Mouse (Mus musculus) limb, embryonic 13.5 days (tissue): Measurements from ENCODE around the gene Fkbp14. TPM values are rescaled to one million over a fixed set of nuclear protein-coding genes. Genes with fewer than 3 reads are reported as not detected.

Source experiments
- ATAC-seq: fragments of 200-750 bp; cut with Nextera tagmentation; 2 replicates; pipeline ENCODE4 v1.8.0; 2017; ENCODE audit warnings: low read depth, moderate number of reproducible peaks, moderate TSS enrichment; ENCODE audit not compliant: low FRiP score
- H3K27ac ChIP-seq: fragments of 300-500 bp; sonication (generic); 2 replicates; pipeline ENCODE4 v1.5.1; 2015; ENCODE audit warnings: inconsistent platforms, mild to moderate bottlenecking, moderate library complexity
- H3K27me3 ChIP-seq: fragments of 300-500 bp; sonication (generic); 2 replicates; pipeline ENCODE4 v1.6.1; 2015; ENCODE audit warnings: mild to moderate bottlenecking, inconsistent platforms
- H3K36me3 ChIP-seq: fragments of 300-500 bp; sonication (generic); 2 replicates; pipeline ENCODE4 v1.6.1; 2015; ENCODE audit warnings: inconsistent platforms, mild to moderate bottlenecking, moderate library complexity
- H3K4me1 ChIP-seq: fragments of 300-500 bp; sonication (generic); 2 replicates; pipeline ENCODE4 v1.6.1; 2015; ENCODE audit warnings: inconsistent platforms
- H3K4me2 ChIP-seq: fragments of 300-500 bp; sonication (generic); replicated peaks from 2 replicates; pipeline ENCODE4 v1.6.1; 2015; ENCODE audit warnings: inconsistent platforms, mild to moderate bottlenecking, moderate library complexity
- H3K4me3 ChIP-seq: fragments of 300-500 bp; sonication (generic); 2 replicates; pipeline ENCODE4 v1.5.1; 2015; ENCODE audit warnings: moderate library complexity, mild to moderate bottlenecking, inconsistent platforms
- H3K9ac ChIP-seq: fragments of 300-500 bp; sonication (generic); 2 replicates; pipeline ENCODE4 v1.6.1; 2015; ENCODE audit warnings: mild to moderate bottlenecking, inconsistent platforms
- H3K9me3 ChIP-seq: fragments of 300-500 bp; sonication (generic); 2 replicates; pipeline ENCODE4 v1.6.1; 2016; ENCODE audit warnings: inconsistent platforms
- WGBS: fragments of 180-500 bp; shearing (Covaris S2); methylation state at CpG from one replicate; pipeline ENCODE4 v1.1.7; 2015; 5-methylcytosine and 5-hydroxymethylcytosine counted together
- polyA plus RNA-seq: library from polyadenylated mRNA; unstranded; fragments of >200 nt; fragmentation: Nextera tagmentation; extraction: Ambion mirVana; gene quantifications from 2 replicates; pipeline ENCODE4 v1.2.1, GENCODE M21; 2015

Gene Fkbp14
- polyA plus RNA-seq, 1 experiment from 2014 or later = 51.3 TPM

DNA sequence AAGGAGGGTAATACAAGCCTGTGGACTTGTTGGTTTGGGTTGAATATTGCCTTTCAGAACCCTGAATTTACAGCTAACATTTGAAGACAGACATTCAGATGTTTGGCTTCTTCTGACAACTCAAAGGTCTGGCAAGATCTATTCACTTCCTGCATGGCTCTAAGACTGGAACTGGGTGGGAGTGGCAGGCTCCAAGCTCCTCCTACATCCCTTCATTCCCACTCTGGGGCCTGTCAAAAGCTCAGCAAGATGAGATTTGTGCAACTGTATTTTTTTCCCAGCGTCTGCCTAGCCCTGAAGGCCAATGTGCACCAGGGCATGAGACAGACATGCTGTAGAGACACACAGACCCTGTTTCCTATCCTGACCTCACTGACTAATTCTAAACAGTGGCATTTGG is 41.3 kb downstream of the Fkbp14 start:
- H3K9ac ChIP-seq = no peak overlapping the region
- H3K9me3 ChIP-seq = no peaks in the 10 kb centered on the region
- ATAC-seq = no peak
- H3K4me1 ChIP-seq = peaks cover 11% of the 10 kb centered on the region
- no peaks in the 10 kb centered on the region for H3K36me3 ChIP-seq
- H3K27ac ChIP-seq = no peak overlapping the region
- H3K27me3 ChIP-seq = no peaks in the 10 kb centered on the region
- 85% methylated on average over 1 of the region's 1 CpGs for WGBS
- no peak overlapping the region for H3K4me3 ChIP-seq
- no peak overlapping the region for H3K4me2 ChIP-seq

DNA sequence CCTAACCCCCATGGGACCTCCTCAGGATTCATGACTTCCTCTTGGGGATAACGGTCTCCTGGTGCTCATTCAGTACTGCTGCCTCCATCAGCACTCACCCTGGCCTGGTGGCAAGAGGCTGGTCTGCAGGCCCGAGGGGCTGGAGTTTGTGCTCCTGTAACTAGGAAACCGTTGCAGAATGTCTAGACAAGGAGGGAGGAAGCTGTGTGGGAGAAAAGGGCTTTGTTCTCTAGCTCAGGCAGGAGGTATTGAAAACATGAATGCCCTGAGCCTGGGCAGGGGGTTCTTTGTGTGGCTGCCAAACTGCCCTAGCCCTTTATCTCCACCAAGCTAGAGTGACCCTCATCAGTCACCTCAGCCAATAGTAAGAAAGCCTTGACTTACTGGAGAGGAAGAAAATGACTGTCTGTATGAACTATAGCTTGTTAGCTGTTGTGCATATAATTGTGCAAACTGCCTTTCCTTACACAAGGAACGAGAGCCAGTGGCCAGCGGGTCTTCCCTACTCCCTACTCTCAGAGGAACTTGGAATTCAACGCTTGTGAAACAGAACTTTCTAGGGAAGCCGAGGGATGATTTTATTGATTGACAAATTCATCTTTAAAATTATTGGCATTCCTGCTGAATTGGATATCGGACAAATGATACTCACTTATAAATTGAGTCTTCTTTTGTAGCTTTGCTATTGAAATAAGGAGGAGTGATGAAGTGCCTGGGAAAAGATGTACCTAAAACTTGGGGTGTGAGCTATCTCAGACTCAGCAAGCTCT is 42.6 kb downstream of the Fkbp14 start:
- no peak overlapping the region for H3K4me2 ChIP-seq
- H3K4me1 ChIP-seq = peaks cover 14% of the 10 kb centered on the region
- H3K4me3 ChIP-seq = no peak overlapping the region
- no peak overlapping the region for H3K9ac ChIP-seq
- peak; percentile 40; the same call in 1 of the 2 replicates for ATAC-seq
- H3K27me3 ChIP-seq = no peaks in the 10 kb centered on the region
- no peaks in the 10 kb centered on the region for H3K9me3 ChIP-seq
- H3K27ac ChIP-seq = no peak overlapping the region; the same call in 1 of the 2 replicates
- WGBS = 57% methylated on average over 8 of the region's 8 CpGs
- no peaks in the 10 kb centered on the region for H3K36me3 ChIP-seq

DNA sequence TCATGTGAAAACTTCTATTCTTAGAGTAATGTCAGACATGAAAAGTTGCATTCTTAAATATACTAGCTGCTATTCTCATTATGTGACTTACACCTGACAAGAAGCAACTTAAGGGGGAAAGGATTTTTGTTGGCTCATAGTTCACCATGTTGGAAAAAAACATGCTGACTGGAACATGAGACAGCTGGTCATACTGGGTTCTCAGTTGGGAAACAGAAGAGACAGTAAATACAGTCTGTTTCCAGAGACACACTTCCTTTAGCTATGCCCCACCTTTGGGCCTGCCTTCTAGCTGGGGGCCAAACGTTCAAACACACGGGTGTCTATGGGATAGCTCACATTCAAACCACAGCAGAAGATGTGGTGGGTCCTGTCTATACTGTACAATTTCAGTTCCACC is 43.5 kb downstream of the Fkbp14 start:
- no peaks in the 10 kb centered on the region for H3K36me3 ChIP-seq
- H3K27ac ChIP-seq = no peak overlapping the region
- no peak overlapping the region for H3K4me3 ChIP-seq
- H3K27me3 ChIP-seq = no peaks in the 10 kb centered on the region
- no peak overlapping the region for H3K9ac ChIP-seq
- H3K9me3 ChIP-seq = no peaks in the 10 kb centered on the region
- 82% methylated on average over 2 of the region's 2 CpGs for WGBS
- no peak overlapping the region for H3K4me2 ChIP-seq
- no peak for ATAC-seq
- peaks cover 19% of the 10 kb centered on the region for H3K4me1 ChIP-seq

DNA sequence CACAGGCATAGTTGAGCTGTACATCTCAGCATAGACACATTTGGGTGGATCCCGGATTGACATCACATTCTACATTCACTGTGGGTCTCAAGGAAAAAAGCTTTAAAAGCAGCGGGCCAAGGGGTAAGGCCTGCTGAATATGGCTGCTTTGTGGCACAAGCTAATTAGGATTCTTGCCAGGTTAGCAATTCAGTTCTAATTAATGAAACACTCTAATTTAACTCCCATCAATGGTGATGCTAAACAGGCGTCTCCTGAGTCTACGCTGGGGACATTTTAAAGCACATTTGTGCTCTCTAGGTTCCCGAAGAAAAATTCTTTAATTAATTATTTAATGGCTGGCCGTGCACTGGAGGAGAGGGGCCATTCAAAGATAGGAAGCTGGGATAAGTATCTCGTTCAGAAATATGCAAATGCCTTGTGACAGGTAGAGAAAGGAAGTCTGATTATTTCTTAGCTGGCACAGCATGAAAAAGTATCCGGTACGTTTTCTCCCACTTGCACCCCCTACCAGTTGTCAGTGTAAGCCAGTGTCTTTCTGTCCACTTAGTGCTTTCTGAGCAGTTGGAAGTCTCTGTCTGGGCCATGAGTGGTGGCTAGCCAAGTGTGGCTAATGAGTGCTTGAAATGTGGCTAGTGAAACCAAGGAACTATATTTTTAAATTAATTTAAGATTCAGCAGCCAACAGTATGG is 44.2 kb downstream of the Fkbp14 start:
- H3K9ac ChIP-seq = no peak overlapping the region
- no peak overlapping the region for H3K4me2 ChIP-seq
- no peak overlapping the region for H3K4me3 ChIP-seq
- WGBS = 61% methylated on average over 9 of the region's 9 CpGs
- no peak for ATAC-seq
- H3K36me3 ChIP-seq = no peaks in the 10 kb centered on the region
- H3K9me3 ChIP-seq = no peaks in the 10 kb centered on the region
- H3K27ac ChIP-seq = no peak overlapping the region
- no peaks in the 10 kb centered on the region for H3K27me3 ChIP-seq
- H3K4me1 ChIP-seq = peaks cover 24% of the 10 kb centered on the region

DNA sequence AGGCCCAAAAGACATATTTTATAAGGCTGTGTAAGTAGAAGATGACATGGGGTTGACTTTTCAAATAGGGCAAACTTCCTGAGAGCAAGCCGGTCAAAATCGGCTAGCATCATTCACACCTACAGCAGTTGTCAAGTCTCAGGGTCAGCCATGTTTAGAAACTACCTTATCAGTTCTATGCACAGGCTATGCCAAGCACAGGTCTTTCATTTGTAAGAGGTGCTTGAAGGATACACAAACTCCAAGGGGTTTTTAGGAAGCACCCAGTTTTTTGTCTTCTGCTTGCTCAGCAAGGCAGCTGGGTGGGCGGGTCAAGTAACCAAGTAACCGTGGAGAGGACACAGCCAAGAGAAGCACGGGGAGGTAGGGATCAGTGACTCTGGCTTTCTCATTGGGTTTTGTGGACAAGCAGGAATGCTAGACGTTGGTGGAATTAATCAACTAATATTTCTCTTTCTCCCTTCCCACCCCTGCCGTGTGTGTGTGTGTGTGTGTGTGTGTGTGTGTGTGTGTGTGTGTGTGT is 46.2 kb downstream of the Fkbp14 start:
- Histone ChIP-seq H3K27me3 (no peaks in the 10 kb centered on the region), H3K4me2 (no peak overlapping the region), H3K9me3 (no peaks in the 10 kb centered on the region), H3K27ac (no peak overlapping the region), H3K9ac (no peak overlapping the region), H3K36me3 (no peaks in the 10 kb centered on the region), H3K4me1 (peaks cover 28% of the 10 kb centered on the region), H3K4me3 (no peak overlapping the region)
- 77% methylated on average over 7 of the region's 7 CpGs for WGBS
- no peak for ATAC-seq

DNA sequence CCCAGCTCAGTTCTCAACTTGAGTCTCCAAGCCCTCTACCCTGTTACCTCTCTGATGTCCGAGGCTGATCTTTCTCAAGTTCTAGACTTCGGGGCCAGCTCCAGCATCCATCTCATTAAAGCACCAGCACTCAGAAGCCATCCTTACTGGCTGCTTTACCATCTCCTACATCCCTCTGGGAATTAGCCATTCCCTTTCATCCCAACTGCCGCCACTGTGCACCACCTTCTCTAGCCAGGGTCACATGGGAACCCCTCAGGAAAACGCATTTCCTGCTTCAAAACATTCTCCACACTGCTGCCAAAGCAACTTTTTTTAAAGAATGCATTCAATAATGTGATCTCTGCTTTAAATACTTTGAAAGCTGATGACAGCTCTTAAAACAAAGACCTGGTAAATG is 47.8 kb downstream of the Fkbp14 start:
- 48% methylated on average over 4 of the region's 4 CpGs for WGBS
- Histone ChIP-seq H3K36me3 (no peaks in the 10 kb centered on the region), H3K27ac (no peak overlapping the region), H3K4me1 (peaks cover 25% of the 10 kb centered on the region), H3K4me2 (no peak overlapping the region), H3K4me3 (no peak overlapping the region), H3K9me3 (no peaks in the 10 kb centered on the region), H3K27me3 (no peaks in the 10 kb centered on the region), H3K9ac (no peak overlapping the region)
- ATAC-seq = no peak

DNA sequence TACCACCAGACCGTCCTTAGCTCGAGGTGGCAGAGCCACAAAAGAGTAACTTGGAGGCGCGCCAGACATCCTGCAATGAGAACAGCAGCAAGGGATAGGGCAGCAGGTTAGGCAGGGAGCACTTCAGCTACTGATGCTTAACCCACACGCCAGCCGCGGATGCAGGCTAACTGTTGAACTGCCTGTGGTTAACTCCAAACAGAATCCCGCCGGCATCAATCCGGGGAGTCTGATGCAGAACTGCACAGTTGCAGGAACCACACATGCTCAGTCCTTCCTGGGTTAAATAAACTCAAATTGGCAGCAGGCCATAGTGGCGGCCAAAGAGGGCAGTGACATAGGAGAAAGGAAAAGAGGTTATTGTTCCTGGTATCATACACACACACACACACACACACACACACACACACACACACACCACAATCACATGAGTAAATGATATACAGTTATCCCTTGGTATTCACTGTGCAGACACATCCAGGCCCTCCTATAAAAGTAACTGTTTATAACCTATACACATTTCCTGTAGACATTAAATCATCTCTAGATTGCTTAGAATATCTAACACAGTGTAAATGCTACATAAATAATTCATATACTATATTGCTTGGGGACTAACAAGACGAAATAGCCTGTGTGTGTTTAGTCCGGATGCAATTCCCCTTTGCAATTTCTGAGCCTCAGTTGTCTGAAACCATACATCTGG is 48.6 kb downstream of the Fkbp14 start:
- no peaks in the 10 kb centered on the region; the same call in 1 of the 2 replicates for H3K36me3 ChIP-seq
- ATAC-seq = no peak

DNA sequence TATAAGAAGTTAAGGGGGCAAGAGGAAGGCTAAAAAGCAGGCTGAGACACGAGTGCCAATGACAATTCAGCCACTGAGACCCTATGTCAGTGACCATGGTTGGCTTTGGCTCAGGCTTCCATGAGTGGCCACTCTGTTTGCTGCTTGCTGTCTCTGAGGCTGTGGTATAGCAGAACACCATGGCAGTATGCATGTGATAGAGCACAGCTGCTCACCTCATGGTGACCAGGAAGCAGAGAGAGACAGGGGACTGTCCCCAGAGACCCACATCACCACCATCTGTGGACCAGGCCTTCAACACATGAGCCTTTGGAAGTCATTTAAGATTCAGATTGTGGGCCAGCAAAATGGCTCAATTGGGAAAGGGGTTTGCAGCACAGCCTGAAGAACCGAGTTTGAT is 53.5 kb downstream of the Fkbp14 start:
- Histone ChIP-seq H3K36me3 (no peaks in the 10 kb centered on the region; the same call in 1 of the 2 replicates), H3K4me3 (no peak overlapping the region), H3K4me2 (no peak overlapping the region), H3K27ac (no peak overlapping the region), H3K27me3 (no peaks in the 10 kb centered on the region), H3K9me3 (no peaks in the 10 kb centered on the region; the same call in 1 of the 2 replicates), H3K9ac (no peak overlapping the region), H3K4me1 (peaks cover 15% of the 10 kb centered on the region)
- ATAC-seq = no peak
- 73% methylated on average over 2 of the region's 2 CpGs for WGBS

More for the DNA sequence above, 48.6 kb downstream of the Fkbp14 start:
- Histone ChIP-seq H3K27me3 (no peaks in the 10 kb centered on the region), H3K4me1 (peaks cover 17% of the 10 kb centered on the region), H3K27ac (no peak overlapping the region), H3K9ac (no peak overlapping the region), H3K4me3 (no peak overlapping the region), H3K4me2 (no peak overlapping the region), H3K9me3 (no peaks in the 10 kb centered on the region; the same call in 1 of the 2 replicates)
- 59% methylated on average over 13 of the region's 13 CpGs for WGBS

DNA sequence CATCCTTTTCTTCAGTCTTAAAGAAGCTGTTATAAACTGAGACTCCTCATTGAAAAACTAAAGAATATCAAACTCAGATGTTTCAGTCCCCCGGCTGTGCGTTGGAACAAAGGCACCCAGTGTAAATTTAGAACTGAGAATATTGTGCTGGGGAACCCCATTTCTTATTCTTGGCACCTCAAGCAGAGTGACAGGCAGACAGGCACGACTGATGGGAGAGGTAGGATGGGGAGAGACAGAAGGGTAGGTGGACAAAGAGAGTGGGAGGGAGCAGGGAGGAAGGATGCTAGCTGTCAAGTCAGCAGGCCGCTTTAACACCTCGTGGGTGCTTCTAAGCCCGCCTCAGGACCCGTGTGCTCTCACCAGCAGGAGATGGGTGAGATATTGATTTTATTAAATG is 54.3 kb downstream of the Fkbp14 start:
- Histone ChIP-seq H3K36me3 (no peaks in the 10 kb centered on the region; the same call in 1 of the 2 replicates), H3K27me3 (no peaks in the 10 kb centered on the region), H3K4me2 (no peak overlapping the region), H3K4me3 (no peak overlapping the region), H3K4me1 (peaks cover 9% of the 10 kb centered on the region), H3K27ac (no peak overlapping the region), H3K9me3 (no peaks in the 10 kb centered on the region; the same call in 1 of the 2 replicates), H3K9ac (no peak overlapping the region)
- ATAC-seq = no peak
- 77% methylated on average over 7 of the region's 7 CpGs for WGBS

DNA sequence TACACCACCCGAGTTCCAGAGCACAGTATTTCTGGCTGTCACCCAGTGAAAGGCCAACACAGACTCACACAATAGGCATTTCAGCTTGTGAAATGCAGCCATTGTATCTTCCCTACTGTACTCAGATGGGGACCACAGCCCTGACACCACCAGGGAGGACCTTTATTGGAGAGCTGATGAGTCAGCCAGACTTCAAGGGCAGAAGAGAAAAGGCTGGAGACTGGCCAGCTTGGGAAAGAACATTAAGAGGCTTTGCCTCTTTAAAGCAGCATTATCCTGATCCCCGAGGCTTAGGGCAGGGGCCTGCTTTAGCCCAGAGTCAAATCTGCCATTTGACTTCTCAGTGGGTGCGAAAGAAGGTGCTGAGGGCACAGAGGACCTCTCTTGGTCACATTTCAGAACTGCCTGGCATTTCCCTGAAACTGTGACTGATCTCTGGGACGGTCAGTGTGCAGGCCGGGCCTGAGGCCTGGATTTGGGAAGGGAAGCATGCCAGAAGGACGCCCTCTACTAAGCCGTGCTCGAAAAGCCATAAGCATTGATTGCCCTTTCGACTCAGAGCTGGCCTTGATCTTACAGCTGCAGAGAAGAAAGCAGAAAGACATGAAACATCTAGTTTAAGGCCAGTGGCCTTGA is 56.7 kb downstream of the Fkbp14 start:
- H3K4me3 ChIP-seq = no peak overlapping the region
- no peak overlapping the region for H3K4me2 ChIP-seq
- H3K4me1 ChIP-seq = 0 out of 2 replicates have a peak, but pooled peaks cover 11% of the 10 kb centered on the region
- no peaks in the 10 kb centered on the region for H3K27me3 ChIP-seq
- no peaks in the 10 kb centered on the region; the same call in 1 of the 2 replicates for H3K36me3 ChIP-seq
- WGBS = 69% methylated on average over 9 of the region's 9 CpGs
- no peak overlapping the region for H3K9ac ChIP-seq
- no peak for ATAC-seq
- H3K9me3 ChIP-seq = no peaks in the 10 kb centered on the region; the same call in 1 of the 2 replicates
- H3K27ac ChIP-seq = no peak overlapping the region

DNA sequence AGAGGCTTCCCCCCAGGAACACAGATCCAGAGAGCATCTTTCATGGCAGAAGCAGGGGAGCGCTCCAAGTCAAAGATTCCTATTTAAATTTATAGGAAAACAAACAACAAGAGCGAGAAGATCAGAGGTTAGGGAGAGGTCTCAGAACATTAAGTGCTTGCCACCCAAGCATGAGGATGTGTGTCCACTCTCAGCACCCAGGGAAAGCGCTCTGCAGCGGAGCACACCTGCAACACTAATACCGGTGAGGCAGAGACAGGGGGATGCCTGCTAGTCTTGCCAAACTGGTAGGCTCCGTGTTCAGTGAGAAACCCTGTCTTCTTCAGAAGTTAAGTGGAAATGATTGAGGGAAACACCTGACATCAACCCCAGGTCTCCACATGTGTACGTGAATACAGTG is 57.7 kb downstream of the Fkbp14 start:
- Histone ChIP-seq H3K9ac (no peak overlapping the region), H3K27me3 (no peaks in the 10 kb centered on the region), H3K4me3 (no peak overlapping the region), H3K4me1 (0 out of 2 replicates have a peak, but pooled peaks cover 11% of the 10 kb centered on the region), H3K9me3 (no peaks in the 10 kb centered on the region; the same call in 1 of the 2 replicates), H3K27ac (no peak overlapping the region), H3K4me2 (no peak overlapping the region), H3K36me3 (no peaks in the 10 kb centered on the region; the same call in 1 of the 2 replicates)
- 90% methylated on average over 7 of the region's 7 CpGs for WGBS
- no peak for ATAC-seq
